Mouse (Mus musculus) lung, embryonic 15.5 days (tissue): Measurements from ENCODE around the gene Rae1. TPM values are rescaled to one million over a fixed set of nuclear protein-coding genes. Genes with fewer than 3 reads are reported as not detected.

Experiments used
- ATAC-seq: fragments of 200-750 bp; cut with Nextera tagmentation; 2 replicates; pipeline ENCODE4 v1.8.0; 2017; ENCODE audit warnings: moderate number of reproducible peaks, borderline replicate concordance; ENCODE audit not compliant: low FRiP score, low TSS enrichment; ENCODE audit errors: extremely low read depth
- H3K27ac ChIP-seq: fragments of 300-500 bp; sonication (generic); 2 replicates; pipeline ENCODE4 v1.5.1; 2015; ENCODE audit warnings: moderate library complexity, mild to moderate bottlenecking, inconsistent platforms
- H3K27me3 ChIP-seq: fragments of 300-500 bp; sonication (generic); 2 replicates; pipeline ENCODE4 v1.6.1; 2015; ENCODE audit warnings: inconsistent platforms
- H3K36me3 ChIP-seq: fragments of 300-500 bp; sonication (generic); 2 replicates; pipeline ENCODE4 v1.6.1; 2015; ENCODE audit warnings: inconsistent platforms
- H3K4me1 ChIP-seq: fragments of 300-500 bp; sonication (generic); 2 replicates; pipeline ENCODE4 v1.6.1; 2015; ENCODE audit warnings: inconsistent platforms
- H3K4me2 ChIP-seq: fragments of 300-500 bp; sonication (generic); 2 replicates; pipeline ENCODE4 v1.6.1; 2015; ENCODE audit warnings: inconsistent platforms, mild to moderate bottlenecking, moderate library complexity
- H3K4me3 ChIP-seq: fragments of 300-500 bp; sonication (generic); 2 replicates; pipeline ENCODE4 v1.5.1; 2015; ENCODE audit warnings: mild to moderate bottlenecking, inconsistent platforms
- H3K9ac ChIP-seq: fragments of 300-500 bp; sonication (generic); 2 replicates; pipeline ENCODE4 v1.6.1; 2015; ENCODE audit warnings: inconsistent platforms
- H3K9me3 ChIP-seq: fragments of 300-500 bp; sonication (generic); 2 replicates; pipeline ENCODE4 v1.6.1; 2016; ENCODE audit warnings: inconsistent platforms
- WGBS: fragments of 180-500 bp; shearing (Covaris S2); methylation state at CpG from one replicate; pipeline ENCODE4 v1.1.7; 2015; 5-methylcytosine and 5-hydroxymethylcytosine counted together
- polyA plus RNA-seq: library from polyadenylated mRNA; unstranded; fragments of >200 nt; fragmentation: Nextera tagmentation; extraction: Ambion mirVana; gene quantifications from 2 replicates; pipeline ENCODE4 v1.2.1, GENCODE M21; 2015

Rae1 gene
- polyA plus RNA-seq, 1 experiment from 2014 or later = 122 TPM

DNA sequence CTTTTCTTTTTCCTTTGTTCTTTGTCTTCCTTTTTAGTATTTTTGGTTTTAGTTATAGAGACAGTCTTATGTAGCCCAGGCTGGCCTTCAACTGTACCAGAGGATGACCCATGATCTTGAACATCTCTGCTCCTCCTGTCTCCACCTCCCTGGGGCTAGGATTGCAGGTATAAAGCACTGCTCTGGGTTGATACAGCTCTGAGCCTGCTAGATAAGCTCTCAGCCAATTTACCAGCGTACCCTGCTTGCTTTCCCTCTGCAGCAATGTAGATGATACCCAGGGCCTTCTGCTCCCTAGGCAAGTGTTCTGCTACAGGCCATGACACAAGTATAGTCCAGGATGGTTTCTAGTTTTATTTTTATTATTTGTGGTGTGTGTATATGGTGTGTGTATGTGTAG lies 42.0 kb downstream of the Rae1 start:
- H3K27me3 ChIP-seq = no peaks in the 10 kb centered on the region
- no peak overlapping the region for H3K9ac ChIP-seq
- H3K9me3 ChIP-seq = no peaks in the 10 kb centered on the region
- no peak overlapping the region for H3K4me3 ChIP-seq
- no peaks in the 10 kb centered on the region for H3K36me3 ChIP-seq
- H3K4me1 ChIP-seq = peaks cover 7% of the 10 kb centered on the region; the same call in 1 of the 2 replicates
- ATAC-seq = no peak
- H3K4me2 ChIP-seq = no peak overlapping the region
- WGBS = 80% methylated on average over 1 of the region's 1 CpGs
- H3K27ac ChIP-seq = no peak overlapping the region

DNA sequence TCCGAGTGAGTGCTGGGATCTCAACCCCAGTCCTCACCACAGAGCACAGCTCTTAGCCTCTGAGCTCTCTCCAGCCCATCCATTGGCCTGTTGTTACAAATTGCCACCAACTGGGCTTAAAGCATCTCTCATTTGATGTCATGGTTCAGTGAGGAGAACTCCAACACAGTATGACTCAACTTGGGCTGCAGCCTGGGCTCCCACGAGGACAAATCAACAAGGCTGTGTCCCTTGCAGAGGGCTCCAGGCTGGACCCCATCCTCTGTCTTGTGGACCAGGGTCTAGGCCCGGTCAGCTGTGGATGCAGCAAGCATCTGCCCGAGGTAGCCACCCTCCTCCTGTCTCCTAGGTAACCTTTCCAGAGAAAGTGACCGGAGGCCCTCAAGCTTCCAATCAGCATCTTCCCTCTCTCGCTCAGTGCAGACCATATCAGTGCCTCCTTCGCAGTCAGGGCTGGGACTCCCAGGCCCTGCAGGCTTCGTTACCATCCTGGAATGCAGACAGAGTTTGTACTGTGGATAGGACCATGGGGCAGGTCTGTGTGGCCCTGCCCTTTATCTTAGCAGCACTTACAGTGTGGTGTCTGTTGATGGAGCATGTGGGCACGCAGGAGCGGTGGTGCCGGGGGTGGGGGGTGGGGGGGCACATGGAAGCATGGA lies 42.7 kb downstream of the Rae1 start:
- ATAC-seq = no peak
- 58% methylated on average over 11 of the region's 11 CpGs for WGBS
- H3K9me3 ChIP-seq = no peaks in the 10 kb centered on the region
- H3K4me2 ChIP-seq = no peak overlapping the region
- peaks cover 7% of the 10 kb centered on the region; the same call in 1 of the 2 replicates for H3K4me1 ChIP-seq
- no peaks in the 10 kb centered on the region for H3K36me3 ChIP-seq
- H3K9ac ChIP-seq = no peak overlapping the region
- no peak overlapping the region for H3K27ac ChIP-seq
- H3K27me3 ChIP-seq = no peaks in the 10 kb centered on the region
- no peak overlapping the region for H3K4me3 ChIP-seq

DNA sequence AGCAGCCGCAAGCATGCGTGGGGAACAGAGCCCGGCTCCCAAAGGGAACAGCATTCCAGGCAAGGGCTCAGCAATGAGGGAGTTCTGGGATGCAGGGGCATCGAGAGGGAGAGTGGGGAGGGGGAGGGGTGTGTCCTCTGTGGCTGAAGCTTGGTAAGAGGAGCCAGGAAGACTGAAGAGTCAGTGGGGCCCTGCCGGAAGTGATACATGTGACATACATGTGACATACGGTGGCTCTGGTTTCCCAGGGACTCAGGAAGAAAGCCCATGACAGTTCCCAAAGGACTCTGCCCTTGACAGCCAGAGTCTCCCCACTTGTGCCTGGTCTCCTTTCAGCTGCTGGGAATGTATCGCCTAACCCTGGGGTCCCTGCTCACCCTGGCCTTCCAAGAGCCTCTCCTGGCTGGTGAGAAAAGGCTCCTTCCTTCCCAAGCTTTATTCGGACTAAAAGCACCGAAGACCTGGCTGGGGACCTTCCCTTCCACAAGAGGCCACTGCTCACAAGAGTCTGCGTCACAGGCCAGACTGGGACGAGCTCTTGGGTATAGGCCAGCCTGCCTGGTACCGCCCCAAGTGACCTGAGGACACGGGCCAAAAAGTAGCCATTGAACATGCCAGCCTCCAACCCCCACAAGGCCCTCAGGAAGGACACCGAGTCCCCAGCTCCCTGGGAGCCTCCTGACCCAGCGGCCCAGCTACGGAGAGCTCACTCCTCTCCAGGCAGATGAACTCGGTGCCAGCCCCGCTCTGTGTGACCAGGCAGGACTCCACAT lies 44.5 kb downstream of the Rae1 start:
- Histone ChIP-seq H3K27me3 (no peaks in the 10 kb centered on the region), H3K36me3 (no peaks in the 10 kb centered on the region), H3K9me3 (no peaks in the 10 kb centered on the region), H3K9ac (no peak overlapping the region), H3K4me3 (no peak overlapping the region), H3K4me2 (no peak overlapping the region), H3K4me1 (peaks cover 7% of the 10 kb centered on the region; the same call in 1 of the 2 replicates), H3K27ac (no peak overlapping the region)
- no peak for ATAC-seq
- WGBS = 65% methylated on average over 18 of the region's 18 CpGs

DNA sequence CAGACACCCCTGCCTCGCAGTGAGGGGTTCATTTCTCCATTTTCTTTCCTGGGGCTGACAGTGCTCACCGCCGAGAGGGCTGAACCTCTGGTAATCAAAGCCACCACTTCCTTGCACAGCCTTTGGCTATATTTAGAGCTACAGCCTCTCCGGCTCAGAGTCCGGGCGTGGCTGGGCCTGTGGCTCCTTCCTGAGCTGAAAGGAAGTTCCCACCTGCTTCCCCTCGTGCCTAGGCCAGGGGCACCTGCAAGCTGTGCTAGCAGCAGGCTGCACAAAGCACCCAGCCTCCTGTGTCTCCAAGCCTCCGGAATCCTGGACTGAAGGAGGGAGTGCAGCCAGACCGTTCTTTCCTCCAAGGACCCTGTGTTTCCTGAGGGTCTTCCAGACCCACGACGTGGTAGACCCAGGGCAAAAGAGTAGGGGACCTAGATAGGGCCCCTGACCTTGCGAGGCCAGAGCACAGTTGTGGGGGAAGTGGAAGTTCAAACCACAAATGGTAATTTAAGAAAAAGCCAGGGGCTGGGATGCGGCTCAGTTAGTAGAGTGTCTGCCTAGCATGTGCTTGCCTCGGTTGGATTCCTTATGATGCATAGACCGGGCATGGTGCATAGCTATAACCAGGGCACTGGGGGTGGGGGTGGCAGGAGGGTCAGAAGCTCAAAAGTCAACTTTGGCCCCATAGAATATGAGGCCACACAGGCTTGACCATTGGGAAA lies 46.8 kb downstream of the Rae1 start:
- H3K4me2 ChIP-seq = no peak overlapping the region
- no peak for ATAC-seq
- H3K4me1 ChIP-seq = peaks cover 7% of the 10 kb centered on the region; the same call in 1 of the 2 replicates
- H3K27me3 ChIP-seq = no peaks in the 10 kb centered on the region
- no peak overlapping the region for H3K4me3 ChIP-seq
- no peaks in the 10 kb centered on the region for H3K36me3 ChIP-seq
- H3K9ac ChIP-seq = no peak overlapping the region
- H3K27ac ChIP-seq = no peak overlapping the region
- WGBS = 56% methylated on average over 15 of the region's 15 CpGs
- H3K9me3 ChIP-seq = no peaks in the 10 kb centered on the region

DNA sequence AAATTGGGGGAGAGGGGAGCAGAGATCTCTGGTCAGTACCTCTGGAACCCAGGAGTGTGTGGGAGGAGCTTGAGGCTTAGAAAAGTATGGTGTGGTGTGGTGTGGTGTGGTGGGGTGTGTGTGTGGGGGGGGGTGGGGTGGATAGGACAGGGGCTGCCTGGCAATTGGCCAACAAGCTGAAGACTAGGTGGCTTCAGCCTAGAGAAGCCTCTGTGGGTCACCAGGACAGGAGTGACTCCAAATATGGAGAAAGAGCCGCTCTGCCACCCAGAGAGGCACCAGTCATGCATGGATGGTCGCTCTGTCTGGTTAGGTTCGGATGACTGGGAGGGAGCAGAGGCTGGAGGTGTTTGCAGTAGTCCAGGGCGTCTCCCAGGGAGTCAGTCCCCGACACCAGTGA lies 47.6 kb downstream of the Rae1 start:
- H3K27ac ChIP-seq = no peak overlapping the region

DNA sequence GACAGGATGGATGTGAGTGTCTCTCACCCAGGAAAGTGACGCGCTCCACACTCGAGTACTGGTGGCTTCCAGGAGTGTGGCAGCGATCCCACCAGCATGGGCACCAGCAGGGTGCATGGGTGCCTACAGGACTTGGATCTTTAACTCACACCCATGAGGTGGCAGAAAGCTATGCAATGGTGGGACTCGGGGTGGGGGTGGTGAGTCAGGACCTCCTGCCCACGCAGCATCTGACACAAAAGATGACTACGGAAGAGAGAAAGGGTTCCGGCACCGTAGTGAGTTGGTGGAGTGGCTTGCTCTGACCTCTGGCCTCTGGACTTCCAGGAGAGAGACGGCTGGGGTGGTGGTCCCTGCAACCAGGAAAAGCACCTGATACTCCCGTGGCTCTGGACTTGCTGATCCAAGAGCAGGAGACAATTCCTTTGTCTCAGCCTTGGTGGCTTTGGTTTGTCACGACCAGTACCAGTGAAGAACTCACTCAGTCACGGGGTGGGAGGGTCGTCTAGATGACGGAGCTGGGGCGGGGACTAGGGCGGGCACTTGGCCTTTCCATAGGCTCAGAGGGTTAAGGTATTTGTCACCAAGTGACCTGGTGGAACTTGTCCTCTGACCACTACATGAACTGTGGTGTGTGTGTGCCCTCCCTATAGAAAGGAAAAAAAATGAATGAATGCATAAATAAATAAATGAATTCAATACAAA lies 48.3 kb downstream of the Rae1 start:
- no peak overlapping the region for H3K4me2 ChIP-seq
- no peaks in the 10 kb centered on the region for H3K9me3 ChIP-seq
- WGBS = 53% methylated on average over 17 of the region's 17 CpGs
- H3K4me1 ChIP-seq = peaks cover 7% of the 10 kb centered on the region; the same call in 1 of the 2 replicates
- no peak overlapping the region for H3K27ac ChIP-seq
- no peak overlapping the region for H3K9ac ChIP-seq
- ATAC-seq = no peak
- no peak overlapping the region for H3K4me3 ChIP-seq
- no peaks in the 10 kb centered on the region for H3K27me3 ChIP-seq
- no peaks in the 10 kb centered on the region for H3K36me3 ChIP-seq

More for the DNA sequence above, 47.6 kb downstream of the Rae1 start:
- no peak for ATAC-seq
- H3K9ac ChIP-seq = no peak overlapping the region
- H3K27me3 ChIP-seq = no peaks in the 10 kb centered on the region
- no peaks in the 10 kb centered on the region for H3K9me3 ChIP-seq
- WGBS = 71% methylated on average over 5 of the region's 5 CpGs
- H3K4me3 ChIP-seq = no peak overlapping the region
- no peak overlapping the region for H3K4me2 ChIP-seq
- H3K36me3 ChIP-seq = no peaks in the 10 kb centered on the region
- H3K4me1 ChIP-seq = peaks cover 7% of the 10 kb centered on the region; the same call in 1 of the 2 replicates

DNA sequence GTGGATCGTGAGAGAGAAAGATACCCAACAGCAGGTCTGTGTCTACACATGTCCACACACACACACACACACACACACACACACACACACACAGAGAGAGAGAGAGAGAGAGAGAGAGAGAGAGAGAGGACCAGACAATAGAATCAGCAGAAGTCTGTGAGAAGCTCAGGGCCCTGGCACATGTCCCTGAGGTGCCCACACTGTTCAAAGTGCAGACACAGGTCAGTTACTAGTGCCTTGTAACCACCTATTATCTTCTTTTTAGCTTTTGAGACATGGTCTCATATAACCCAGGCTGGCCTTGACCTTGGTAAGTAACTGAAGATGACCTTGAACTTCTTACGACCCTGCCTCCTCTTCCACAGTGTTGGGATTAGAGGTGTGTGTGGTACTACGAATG lies 49.3 kb downstream of the Rae1 start:
- peaks cover 7% of the 10 kb centered on the region; the same call in 1 of the 2 replicates for H3K4me1 ChIP-seq
- WGBS = 81% methylated on average over 3 of the region's 3 CpGs
- no peaks in the 10 kb centered on the region for H3K27me3 ChIP-seq
- no peaks in the 10 kb centered on the region for H3K9me3 ChIP-seq
- H3K4me2 ChIP-seq = no peak overlapping the region
- no peak for ATAC-seq
- no peak overlapping the region for H3K27ac ChIP-seq
- H3K4me3 ChIP-seq = no peak overlapping the region
- no peak overlapping the region for H3K9ac ChIP-seq
- no peaks in the 10 kb centered on the region for H3K36me3 ChIP-seq

DNA sequence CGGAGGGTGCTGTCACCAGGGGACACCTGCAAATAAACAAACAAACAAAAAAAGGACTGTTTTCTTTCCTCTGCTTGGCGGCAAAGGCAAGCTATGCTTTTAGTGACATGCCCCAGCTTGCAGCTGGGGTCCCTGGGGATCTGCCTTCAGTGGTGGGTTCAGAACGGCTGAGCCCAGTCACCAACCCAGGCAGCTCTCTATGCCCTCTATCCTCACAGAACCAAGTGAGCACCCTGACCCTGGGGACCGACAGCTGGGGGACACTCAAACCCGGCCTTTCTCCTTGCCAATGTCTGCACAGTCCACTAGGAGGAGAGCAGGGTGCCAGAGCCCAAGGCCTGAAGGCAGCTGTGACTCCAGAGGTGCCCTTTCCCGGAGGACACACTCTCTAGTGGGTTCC lies 49.9 kb downstream of the Rae1 start:
- Histone ChIP-seq H3K9me3 (no peaks in the 10 kb centered on the region), H3K9ac (no peak overlapping the region), H3K4me2 (no peak overlapping the region), H3K27me3 (no peaks in the 10 kb centered on the region), H3K27ac (no peak overlapping the region), H3K36me3 (no peaks in the 10 kb centered on the region), H3K4me3 (no peak overlapping the region), H3K4me1 (peaks cover 7% of the 10 kb centered on the region; the same call in 1 of the 2 replicates)
- no peak for ATAC-seq
- WGBS = 42% methylated on average over 6 of the region's 6 CpGs

DNA sequence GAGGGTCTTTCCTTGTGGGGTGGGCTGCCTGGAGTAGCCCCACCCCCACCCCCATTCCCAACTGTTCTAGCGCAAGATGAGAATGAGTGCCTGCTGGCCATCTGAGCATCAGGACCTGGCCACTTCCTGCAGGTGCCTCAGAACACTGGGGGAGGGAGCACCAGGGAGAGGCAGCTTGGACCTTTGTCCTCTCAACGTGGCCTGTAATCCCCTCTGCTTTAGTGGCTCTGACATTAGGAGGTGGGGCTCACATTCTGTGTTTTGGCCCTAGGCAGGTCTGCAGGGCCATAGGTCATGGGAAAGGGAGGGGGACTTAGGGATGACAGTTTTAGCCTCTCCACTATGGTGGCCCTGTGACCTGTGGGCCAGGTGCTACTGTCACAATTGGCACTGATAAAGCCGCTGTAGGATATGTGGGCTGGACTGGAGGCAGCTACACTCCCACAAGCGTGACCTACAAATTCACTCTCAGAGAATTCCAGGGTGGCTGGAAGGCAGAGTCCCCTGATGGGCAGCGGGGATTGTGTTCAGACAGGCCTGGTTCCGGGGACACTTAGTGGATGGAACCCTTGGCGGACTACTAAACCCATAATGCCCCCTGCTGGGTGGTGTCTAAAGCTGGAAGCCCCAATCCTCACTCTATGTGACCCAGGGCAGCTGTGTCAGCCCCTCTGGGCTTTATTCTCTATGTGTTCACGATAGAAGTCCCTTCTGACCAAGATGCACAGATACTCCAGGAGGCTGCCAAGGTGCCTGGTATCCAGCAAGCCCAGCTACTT lies 50.9 kb downstream of the Rae1 start:
- peaks cover 7% of the 10 kb centered on the region; the same call in 1 of the 2 replicates for H3K4me1 ChIP-seq
- H3K36me3 ChIP-seq = no peaks in the 10 kb centered on the region
- WGBS = 49% methylated on average over 8 of the region's 8 CpGs
- no peak for ATAC-seq
- H3K27me3 ChIP-seq = no peaks in the 10 kb centered on the region
- H3K4me2 ChIP-seq = no peak overlapping the region
- H3K4me3 ChIP-seq = no peak overlapping the region
- no peak overlapping the region for H3K27ac ChIP-seq
- no peak overlapping the region for H3K9ac ChIP-seq
- H3K9me3 ChIP-seq = no peaks in the 10 kb centered on the region

DNA sequence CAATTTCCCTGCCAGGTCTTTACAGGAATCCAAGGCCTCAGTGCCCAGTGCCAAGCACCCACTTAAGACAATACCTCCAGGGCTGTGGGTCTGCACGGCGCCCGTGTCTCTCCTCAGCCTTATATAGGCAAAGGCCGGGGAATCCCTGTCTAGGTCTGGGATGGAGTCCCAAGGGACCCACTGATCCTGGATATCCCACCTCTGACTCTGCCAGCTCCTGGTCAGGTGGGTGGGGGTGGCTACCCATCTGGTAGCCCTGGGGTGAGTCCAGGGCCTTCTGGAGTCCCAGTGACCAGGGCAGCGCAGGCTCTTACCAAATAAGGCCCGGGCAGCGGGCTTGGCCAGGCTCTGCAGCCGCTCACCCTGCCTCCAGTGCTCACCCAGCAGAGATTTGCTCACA lies 53.0 kb downstream of the Rae1 start:
- no peak overlapping the region for H3K27ac ChIP-seq
- H3K4me2 ChIP-seq = no peak overlapping the region
- WGBS = 81% methylated on average over 8 of the region's 8 CpGs
- H3K9ac ChIP-seq = no peak overlapping the region
- no peak overlapping the region for H3K4me3 ChIP-seq
- 0 out of 2 replicates have a peak, but pooled peaks cover 8% of the 10 kb centered on the region for H3K4me1 ChIP-seq
- ATAC-seq = no peak
- H3K36me3 ChIP-seq = no peaks in the 10 kb centered on the region
- no peaks in the 10 kb centered on the region for H3K9me3 ChIP-seq
- no peaks in the 10 kb centered on the region for H3K27me3 ChIP-seq

DNA sequence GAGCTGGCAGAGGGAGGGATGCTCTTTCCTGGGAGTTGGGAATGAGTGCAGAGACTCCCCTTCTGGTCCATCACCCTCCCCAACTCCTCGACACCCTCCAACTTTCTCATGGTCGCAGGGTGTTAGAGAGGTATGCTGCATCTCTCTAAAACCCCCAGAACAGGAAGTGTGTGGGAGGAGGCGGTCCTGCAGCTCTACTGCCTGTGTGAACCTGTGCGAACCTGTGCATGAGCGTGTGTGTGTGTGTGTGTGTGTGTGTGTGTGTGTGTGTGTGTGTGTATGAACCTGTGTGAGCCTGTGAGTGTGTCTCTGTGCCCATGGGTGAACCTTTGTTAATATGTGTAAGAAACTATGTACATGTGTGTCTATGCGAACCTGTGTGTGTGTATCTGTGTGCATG lies 53.9 kb downstream of the Rae1 start:
- H3K9ac ChIP-seq = no peak overlapping the region
- no peaks in the 10 kb centered on the region for H3K27me3 ChIP-seq
- no peaks in the 10 kb centered on the region for H3K36me3 ChIP-seq
- no peak overlapping the region for H3K4me3 ChIP-seq
- WGBS = 57% methylated on average over 6 of the region's 6 CpGs
- ATAC-seq = no peak
- H3K27ac ChIP-seq = no peak overlapping the region
- H3K4me1 ChIP-seq = 0 out of 2 replicates have a peak, but pooled peaks cover 8% of the 10 kb centered on the region
- no peak overlapping the region for H3K4me2 ChIP-seq
- no peaks in the 10 kb centered on the region for H3K9me3 ChIP-seq
